Mouse (Mus musculus) intestine, embryonic 15.5 days (tissue): ENCODE results near the gene Gpr146. TPM values are rescaled to one million over a fixed set of nuclear protein-coding genes. Genes with fewer than 3 reads are reported as not detected.
"Not testable (repeated sequence)": the region's sequence is repeated elsewhere in the genome, so short reads cannot be mapped to it uniquely, and the experiment has no call there.

Experiments
- ATAC-seq: fragments of 200-750 bp; cut with Nextera tagmentation; 2 replicates; pipeline ENCODE4 v1.8.0; 2017; ENCODE audit warnings: moderate TSS enrichment, moderate library complexity
- H3K27ac ChIP-seq: fragments of 300-500 bp; sonication (generic); 2 replicates; pipeline ENCODE4 v1.5.1; 2015; ENCODE audit warnings: mild to moderate bottlenecking, inconsistent platforms
- H3K27me3 ChIP-seq: fragments of 300-500 bp; sonication (generic); replicated peaks from 2 replicates; pipeline ENCODE4 v1.6.1; 2015; ENCODE audit warnings: inconsistent platforms
- H3K36me3 ChIP-seq: fragments of 300-500 bp; sonication (generic); 2 replicates; pipeline ENCODE4 v1.6.1; 2015; ENCODE audit warnings: inconsistent platforms
- H3K4me1 ChIP-seq: fragments of 300-500 bp; sonication (generic); replicated peaks from 2 replicates; pipeline ENCODE4 v1.6.1; 2015; ENCODE audit warnings: inconsistent platforms
- H3K4me2 ChIP-seq: fragments of 300-500 bp; sonication (generic); replicated peaks from 2 replicates; pipeline ENCODE4 v1.6.1; 2015; ENCODE audit warnings: mild to moderate bottlenecking, inconsistent platforms
- H3K4me3 ChIP-seq: fragments of 300-500 bp; sonication (generic); replicated peaks from 2 replicates; pipeline ENCODE4 v1.5.1; 2015; ENCODE audit warnings: inconsistent platforms
- H3K9ac ChIP-seq: fragments of 300-500 bp; sonication (generic); 2 replicates; pipeline ENCODE4 v1.6.1; 2015; ENCODE audit warnings: inconsistent platforms
- H3K9me3 ChIP-seq: fragments of 300-500 bp; sonication (generic); 2 replicates; pipeline ENCODE4 v1.6.1; 2016; ENCODE audit warnings: inconsistent platforms
- WGBS: fragments of 180-500 bp; shearing (Covaris S2); methylation state at CpG from one replicate; pipeline ENCODE4 v1.1.7; 2015; 5-methylcytosine and 5-hydroxymethylcytosine counted together
- polyA plus RNA-seq: library from polyadenylated mRNA; unstranded; fragments of >200 nt; fragmentation: Nextera tagmentation; extraction: Ambion mirVana; gene quantifications from 2 replicates; pipeline ENCODE4 v1.2.1, GENCODE M21; 2015

The Gpr146 gene
- polyA plus RNA-seq, result 2.2 and 2.7 TPM in 2 replicates

- Histone ChIP-seq H3K9ac (peak within 1 kb of the TSS; percentile 23; the same call in 1 of the 2 replicates), H3K36me3 (no peaks in the 10 kb centered on the region), H3K27me3 (no peaks in the 10 kb centered on the region), H3K4me2 (no peak within 1 kb of the TSS), H3K27ac (peak within 1 kb of the TSS; percentile 67; the same call in 1 of the 2 replicates), H3K4me3 (no peak within 1 kb of the TSS), H3K4me1 (peaks cover 46% of the 10 kb centered on the region), H3K9me3 (no peaks in the 10 kb centered on the region)
- no peak for ATAC-seq
- WGBS, result 54% methylated on average over 18 of the region's 18 CpGs
Measured at GRCm38 (mm10) chr5:139377468-139378270, at the start of gene Gpr146. Gene Gpr146, plus strand, starts transcription at chr5:139377697.

DNA sequence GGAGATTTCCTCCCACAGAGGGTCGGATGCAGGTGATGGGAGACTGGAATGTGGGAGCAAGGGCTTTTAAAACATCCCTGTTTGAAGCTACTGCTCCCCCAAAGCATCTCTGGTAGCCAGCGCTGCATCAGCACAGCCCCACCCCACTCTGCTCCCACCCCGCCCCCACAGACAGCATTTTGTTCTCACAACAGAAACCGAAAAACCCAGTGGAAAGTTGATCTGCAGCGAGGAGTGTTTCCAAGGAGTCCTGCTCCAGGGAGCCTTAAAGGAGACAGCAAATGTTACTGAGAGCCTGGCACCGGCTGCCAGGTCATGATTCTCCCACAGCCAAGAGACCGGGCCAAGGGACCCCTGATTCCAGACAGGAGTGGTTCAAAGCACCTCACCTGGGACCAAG, 46.7 kb upstream of the Gpr146 start:
- peaks cover 8% of the 10 kb centered on the region; the same call in 1 of the 2 replicates for H3K4me1 ChIP-seq
- no peak for ATAC-seq
- H3K27me3 ChIP-seq, result peaks cover 7% of the 10 kb centered on the region; the same call in 1 of the 2 replicates
- H3K4me2 ChIP-seq, result no peak overlapping the region
- H3K36me3 ChIP-seq, result 0 out of 2 replicates have a peak, but pooled peaks cover 4% of the 10 kb centered on the region
- H3K9ac ChIP-seq, result no peak overlapping the region
- WGBS, result 67% methylated on average over 7 of the region's 7 CpGs
- no peak overlapping the region for H3K4me3 ChIP-seq
- no peaks in the 10 kb centered on the region for H3K9me3 ChIP-seq
- H3K27ac ChIP-seq, result 0 out of 2 replicates have a peak overlapping the region, but pooled peaks have one; percentile 13

GRCm38 (mm10) chr5:139331742-139332141, 45.8 kb upstream of the Gpr146 start:
- Histone ChIP-seq H3K4me2 (no peak overlapping the region), H3K4me1 (peaks cover 8% of the 10 kb centered on the region; the same call in 1 of the 2 replicates), H3K27me3 (0 out of 2 replicates have a peak, but pooled peaks cover 3% of the 10 kb centered on the region), H3K9ac (no peak overlapping the region), H3K36me3 (peaks cover 7% of the 10 kb centered on the region; the same call in 1 of the 2 replicates), H3K9me3 (no peaks in the 10 kb centered on the region), H3K4me3 (no peak overlapping the region), H3K27ac (peak overlapping the region; percentile 87)
- peak; percentile 58 for ATAC-seq
- 16% methylated on average over 8 of the region's 8 CpGs for whole genome bisulfite sequencing

DNA sequence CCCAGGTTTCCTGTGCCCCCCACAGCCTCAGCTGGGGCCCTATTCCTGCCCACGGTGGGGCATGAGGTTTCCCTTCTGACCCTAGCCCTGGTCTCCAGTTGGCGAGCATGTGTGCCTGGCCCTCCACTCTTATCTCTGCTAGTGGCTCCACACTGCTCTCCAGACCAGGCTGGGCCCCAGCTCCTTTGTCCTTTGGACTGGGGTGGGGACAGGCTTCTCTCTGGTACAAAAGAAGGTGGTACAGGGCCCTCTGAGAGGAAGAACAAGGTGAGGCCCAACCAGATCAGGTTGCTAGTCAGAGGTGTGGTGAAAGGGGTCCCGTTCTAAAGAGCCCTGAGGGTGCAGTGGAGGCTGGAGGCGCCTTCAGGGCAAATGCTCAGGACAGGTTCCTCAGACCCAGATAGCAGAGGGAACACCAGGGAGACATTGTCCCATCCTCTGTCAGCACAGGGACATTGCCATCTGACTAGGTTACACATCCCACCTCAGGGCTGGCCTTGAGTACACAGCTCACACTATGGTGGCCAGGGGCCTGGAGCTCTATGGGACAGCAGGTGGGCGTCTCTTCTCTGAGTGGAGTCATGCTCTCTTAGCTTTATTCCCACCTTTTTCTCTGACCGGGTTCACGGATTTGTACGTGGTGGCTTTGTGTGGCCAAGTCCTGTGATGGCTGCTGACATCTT, 44.8 kb upstream of the Gpr146 start:
- Histone ChIP-seq H3K4me3 (no peak overlapping the region; the same call in 1 of the 2 replicates), H3K4me2 (peak overlapping the region; percentile 39), H3K9me3 (no peaks in the 10 kb centered on the region), H3K27ac (peak overlapping the region; percentile 87), H3K27me3 (no peaks in the 10 kb centered on the region), H3K4me1 (peaks cover 8% of the 10 kb centered on the region; the same call in 1 of the 2 replicates), H3K36me3 (peaks cover 10% of the 10 kb centered on the region), H3K9ac (0 out of 2 replicates have a peak overlapping the region, but pooled peaks have one; percentile 5)
- peak; percentile 92 for ATAC-seq
- 77% methylated on average over 8 of the region's 8 CpGs for WGBS

GRCm38 (mm10) chr5:139333301-139334013, 44.0 kb upstream of the Gpr146 start:
- ATAC-seq, result no peak
- 75% methylated on average over 16 of the region's 16 CpGs for WGBS

DNA sequence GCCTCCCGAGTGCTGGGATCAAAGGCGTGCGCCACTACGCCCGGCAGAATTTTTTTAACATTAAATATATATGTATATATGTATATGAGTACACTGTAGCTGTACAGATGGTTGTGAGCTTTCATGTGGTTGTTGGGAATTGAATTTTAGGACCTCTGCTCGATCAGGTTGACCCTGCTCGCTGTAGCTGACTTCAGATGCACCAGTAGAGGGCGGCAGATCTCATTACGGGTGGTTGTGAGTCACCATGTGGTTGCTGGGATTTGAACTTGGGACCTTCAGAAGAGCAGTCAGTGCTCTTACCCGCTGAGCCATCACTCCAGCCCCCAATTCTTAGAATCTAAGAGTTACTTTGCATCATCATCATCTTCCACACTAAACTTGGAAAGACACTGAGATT, 43.1 kb upstream of the Gpr146 start:
- Histone ChIP-seq H3K4me1 (peaks cover 10% of the 10 kb centered on the region; the same call in 1 of the 2 replicates), H3K36me3 (peaks cover 22% of the 10 kb centered on the region)
- not testable (repeated sequence) for H3K27ac ChIP-seq, H3K27me3 ChIP-seq, H3K4me3 ChIP-seq, H3K4me2 ChIP-seq, H3K9me3 ChIP-seq, ATAC-seq, H3K9ac ChIP-seq
- WGBS, result 87% methylated on average over 10 of the region's 10 CpGs

More at GRCm38 (mm10) chr5:139333301-139334013, 44.0 kb upstream of the Gpr146 start:
- no peaks in the 10 kb centered on the region for H3K9me3 ChIP-seq
- no peaks in the 10 kb centered on the region for H3K27me3 ChIP-seq
- peak overlapping the region; percentile 87 for H3K27ac ChIP-seq
- no peak overlapping the region for H3K4me3 ChIP-seq
- no peak overlapping the region for H3K9ac ChIP-seq
- H3K4me1 ChIP-seq, result peaks cover 9% of the 10 kb centered on the region; the same call in 1 of the 2 replicates
- H3K4me2 ChIP-seq, result peak overlapping the region; percentile 38
- peaks cover 15% of the 10 kb centered on the region for H3K36me3 ChIP-seq

GRCm38 (mm10) chr5:139335634-139336033, 41.9 kb upstream of the Gpr146 start:
- H3K36me3 ChIP-seq, result peaks cover 22% of the 10 kb centered on the region
- ATAC-seq, result no peak
- WGBS, result 83% methylated on average over 4 of the region's 4 CpGs

GRCm38 (mm10) chr5:139337826-139338370, 39.6 kb upstream of the Gpr146 start:
- Histone ChIP-seq H3K4me2 (no peak overlapping the region), H3K4me3 (no peak overlapping the region), H3K36me3 (peaks cover 36% of the 10 kb centered on the region), H3K9me3 (no peaks in the 10 kb centered on the region), H3K4me1 (0 out of 2 replicates have a peak, but pooled peaks cover 5% of the 10 kb centered on the region), H3K9ac (no peak overlapping the region), H3K27me3 (no peaks in the 10 kb centered on the region), H3K27ac (0 out of 2 replicates have a peak overlapping the region, but pooled peaks have one; percentile 34)
- no peak for ATAC-seq
- WGBS, result 79% methylated on average over 13 of the region's 13 CpGs

More at GRCm38 (mm10) chr5:139335634-139336033, 41.9 kb upstream of the Gpr146 start:
- Histone ChIP-seq H3K9ac (no peak overlapping the region), H3K27ac (no peak overlapping the region), H3K27me3 (no peaks in the 10 kb centered on the region), H3K4me1 (peaks cover 10% of the 10 kb centered on the region; the same call in 1 of the 2 replicates), H3K4me2 (no peak overlapping the region), H3K4me3 (no peak overlapping the region), H3K9me3 (no peaks in the 10 kb centered on the region)

DNA sequence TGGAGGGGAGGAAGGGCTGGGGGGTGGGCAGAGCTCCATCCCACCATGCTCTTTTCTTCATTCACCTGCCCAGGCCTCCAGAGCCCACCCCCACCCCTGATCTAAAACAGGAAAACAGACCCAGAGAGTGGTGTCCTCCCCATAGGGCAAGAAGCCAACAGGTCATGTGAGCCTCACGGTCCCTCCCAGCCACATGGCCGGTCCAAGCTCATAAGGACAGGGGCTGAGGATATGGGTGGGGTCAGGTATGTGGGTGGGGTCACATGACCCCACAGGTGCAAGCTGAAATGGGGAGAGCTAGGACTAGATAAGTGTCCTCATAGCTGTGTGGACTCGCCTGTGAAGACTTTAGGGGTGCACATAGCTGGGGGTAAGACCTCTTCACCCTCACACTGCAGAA, 39.1 kb upstream of the Gpr146 start:
- Histone ChIP-seq H3K9me3 (no peaks in the 10 kb centered on the region), H3K36me3 (peaks cover 37% of the 10 kb centered on the region), H3K4me3 (no peak overlapping the region), H3K4me2 (peak overlapping the region; percentile 3; the same call in 1 of the 2 replicates), H3K27me3 (no peaks in the 10 kb centered on the region), H3K9ac (no peak overlapping the region), H3K4me1 (peaks cover 3% of the 10 kb centered on the region), H3K27ac (peak overlapping the region; percentile 54; the same call in 1 of the 2 replicates)
- WGBS, result 67% methylated on average over 3 of the region's 3 CpGs
- peak; percentile 39; the same call in 1 of the 2 replicates for ATAC-seq

DNA sequence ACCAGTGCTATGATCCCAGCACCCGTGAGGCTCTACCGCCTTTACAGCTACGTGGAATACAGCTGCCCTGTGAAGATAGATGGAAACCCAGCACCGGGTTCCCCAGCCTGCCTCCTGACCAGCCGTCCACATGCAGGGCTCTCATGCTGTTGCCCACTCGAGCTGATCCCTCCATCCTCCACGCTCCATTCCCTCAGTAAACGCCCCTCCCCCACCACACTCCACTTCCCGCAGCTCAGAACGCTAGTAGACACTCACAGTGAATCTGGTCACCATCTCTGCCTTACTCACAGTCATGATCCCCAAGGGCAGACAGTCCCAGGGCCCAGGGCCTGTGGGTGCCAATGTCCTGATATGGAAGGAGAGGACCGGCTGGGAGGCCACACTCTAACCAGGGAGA, 38.6 kb upstream of the Gpr146 start:
- H3K36me3 ChIP-seq, result peaks cover 37% of the 10 kb centered on the region
- no peak overlapping the region for H3K4me3 ChIP-seq
- H3K4me2 ChIP-seq, result peak overlapping the region; percentile 3; the same call in 1 of the 2 replicates
- peaks cover 8% of the 10 kb centered on the region for H3K4me1 ChIP-seq
- no peaks in the 10 kb centered on the region for H3K27me3 ChIP-seq
- peak overlapping the region; percentile 54; the same call in 1 of the 2 replicates for H3K27ac ChIP-seq
- no peak for ATAC-seq
- WGBS, result 79% methylated on average over 11 of the region's 11 CpGs
- H3K9me3 ChIP-seq, result no peaks in the 10 kb centered on the region
- no peak overlapping the region for H3K9ac ChIP-seq

DNA sequence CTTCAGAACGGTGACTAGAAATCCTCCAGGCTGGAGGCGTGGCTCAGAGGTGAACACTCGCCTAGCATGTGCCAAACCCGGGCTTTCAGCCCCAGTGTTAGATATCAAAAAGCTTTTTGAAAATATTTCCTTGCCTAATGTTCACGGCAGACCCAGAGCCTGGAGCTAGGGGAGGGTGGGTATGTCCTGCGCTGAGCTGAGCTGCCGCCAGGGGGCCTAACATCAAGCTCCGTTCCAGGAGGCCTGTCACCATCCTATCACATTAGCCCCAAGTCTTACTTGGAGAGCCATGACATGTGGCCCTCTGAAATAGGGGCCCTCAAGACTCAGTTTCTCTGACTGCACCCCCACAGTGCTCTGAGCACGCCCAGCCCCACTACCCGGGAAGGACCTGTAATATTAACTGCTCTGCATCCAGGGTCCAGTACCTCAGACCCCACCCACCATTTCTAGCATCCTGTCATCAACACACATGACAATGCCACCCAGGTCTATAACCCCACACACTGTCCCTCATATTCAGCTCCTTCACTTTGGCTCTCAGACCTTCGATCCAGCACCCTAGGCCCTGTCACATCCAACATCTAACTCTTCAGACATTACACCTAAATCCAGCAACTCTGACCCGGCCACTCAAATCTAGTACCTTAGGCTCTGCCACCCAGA, 33.3 kb upstream of the Gpr146 start:
- H3K9me3 ChIP-seq, result no peaks in the 10 kb centered on the region
- H3K36me3 ChIP-seq, result peaks cover 15% of the 10 kb centered on the region
- H3K27me3 ChIP-seq, result no peaks in the 10 kb centered on the region
- peaks cover 21% of the 10 kb centered on the region for H3K4me1 ChIP-seq
- peak overlapping the region; percentile 94 for H3K4me2 ChIP-seq
- ATAC-seq, result peak; percentile 64
- H3K9ac ChIP-seq, result peak overlapping the region; percentile 85
- H3K27ac ChIP-seq, result peak overlapping the region; percentile 65
- 5% methylated on average over 12 of the region's 12 CpGs for WGBS
- H3K4me3 ChIP-seq, result peak overlapping the region; percentile 77
